Mouse (Mus musculus): ENCODE results near the gene Tmprss6.

The Tmprss6 gene

DNA sequence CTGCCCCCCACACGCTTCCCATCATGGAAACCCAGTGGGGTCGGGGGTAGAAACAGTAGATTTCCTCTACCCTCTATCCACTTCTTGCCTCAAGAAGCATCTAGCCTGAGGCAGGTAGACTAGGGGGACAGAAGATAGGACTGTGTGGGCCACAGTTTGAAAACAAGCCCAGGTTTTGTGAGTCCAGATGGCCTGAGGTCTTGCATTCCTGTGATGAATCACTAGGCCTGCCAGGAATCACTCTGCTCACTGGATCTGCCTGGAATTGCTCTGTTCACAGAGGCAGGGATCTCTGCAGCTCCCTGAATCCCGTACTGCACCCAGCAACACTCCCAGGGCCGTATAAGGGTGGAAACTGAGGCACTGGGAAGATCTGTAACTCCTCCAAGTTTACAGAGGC, 14.9 kb upstream of the Tmprss6 start:
- in situ Hi-C loops (cut with MboI; ENCODE audit: low sequenced_read_pairs) = no loop called here

DNA sequence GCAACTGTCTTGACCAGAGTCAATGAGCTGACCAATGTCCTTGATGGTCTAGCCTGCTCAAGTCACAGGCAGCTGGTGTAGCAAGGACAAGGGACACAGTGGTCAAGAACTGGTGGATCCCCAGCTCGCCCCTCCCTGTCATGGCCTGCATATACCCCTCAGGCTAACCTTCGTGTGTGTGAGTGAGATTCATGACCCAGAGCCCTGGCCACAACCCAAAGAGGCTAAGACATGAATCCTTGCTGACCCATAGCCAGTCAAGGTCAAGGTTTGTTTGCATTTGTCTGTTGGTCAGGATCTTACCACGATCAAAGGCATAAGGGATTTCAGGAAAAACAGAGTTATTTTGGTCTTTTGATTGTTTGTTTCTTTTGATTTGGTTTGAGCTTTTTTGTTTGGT, 14.1 kb upstream of the Tmprss6 start:
- in situ Hi-C loops (cut with MboI; ENCODE audit: low sequenced_read_pairs) = no loop called here

DNA sequence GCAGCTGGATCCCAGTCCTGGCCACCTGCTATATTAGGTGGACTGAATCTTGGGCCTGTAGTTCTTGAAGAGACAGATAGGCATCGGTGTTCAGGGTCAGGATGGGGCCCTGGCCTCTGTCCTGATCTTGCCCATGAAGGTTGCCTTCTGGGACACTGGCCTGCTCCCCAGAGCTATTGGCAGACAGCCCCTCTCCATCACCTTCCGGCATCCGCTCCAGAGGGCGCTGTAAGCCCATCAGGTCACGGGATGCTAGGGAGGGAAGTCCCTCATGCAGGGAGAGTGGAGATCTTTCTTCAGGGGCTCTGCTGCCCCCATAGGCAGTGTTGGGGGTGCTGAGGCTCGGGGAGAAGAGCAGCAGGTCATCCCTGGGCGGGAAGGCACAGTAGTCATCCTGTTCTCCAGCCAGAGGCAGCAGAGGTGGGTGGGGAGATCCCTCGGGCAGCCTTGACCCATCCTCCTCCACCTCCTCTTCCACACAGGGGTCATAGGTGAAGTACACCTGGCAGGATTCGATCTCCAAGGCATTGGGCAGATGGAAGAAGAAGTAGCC, 13.1 kb upstream of the Tmprss6 start:
- in situ Hi-C loops (cut with MboI; ENCODE audit: low sequenced_read_pairs) = no loop called here

DNA sequence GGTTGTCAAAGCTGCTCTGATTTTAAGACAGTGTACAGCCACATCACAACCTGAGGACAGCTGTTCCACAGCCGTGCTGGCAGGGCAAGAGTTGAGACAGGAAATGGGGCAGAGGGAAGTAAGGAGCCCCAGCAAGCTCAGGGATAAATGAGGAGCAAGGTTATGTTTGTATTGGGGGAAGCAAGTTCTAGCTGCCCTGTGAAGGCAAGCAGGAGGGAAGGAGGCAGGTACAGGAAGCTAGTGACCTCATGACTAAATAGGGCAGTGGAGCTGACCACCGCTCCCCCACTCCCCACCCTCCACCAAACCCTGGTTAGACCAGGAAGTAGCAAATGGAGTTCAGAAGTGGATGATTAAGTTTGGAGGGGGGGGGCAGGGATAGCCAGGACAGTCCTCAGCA, 12.6 kb upstream of the Tmprss6 start:
- in situ Hi-C loops (cut with MboI; ENCODE audit: low sequenced_read_pairs) = no loop called here

DNA sequence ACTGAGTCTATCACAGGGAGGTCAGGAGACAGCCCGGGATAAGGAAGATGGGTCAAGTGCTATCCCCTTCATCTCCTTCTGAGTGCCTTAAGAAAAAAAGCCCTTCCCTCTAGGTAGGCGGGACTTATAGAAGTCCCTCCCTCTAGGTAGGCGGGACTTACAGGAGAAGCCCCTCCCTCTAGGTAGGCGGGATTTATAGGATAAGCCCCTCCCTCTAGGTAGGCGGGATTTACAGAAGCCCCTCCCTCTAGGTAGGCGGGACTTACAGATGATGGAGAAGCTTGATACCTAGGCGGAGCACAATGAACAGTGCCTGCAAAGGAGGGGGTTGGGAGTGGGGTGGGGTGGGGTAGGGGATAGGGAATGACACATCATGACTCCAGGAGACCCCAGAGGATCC, 11.7 kb upstream of the Tmprss6 start:
- in situ Hi-C loops (cut with MboI; ENCODE audit: low sequenced_read_pairs) = no loop called here

DNA sequence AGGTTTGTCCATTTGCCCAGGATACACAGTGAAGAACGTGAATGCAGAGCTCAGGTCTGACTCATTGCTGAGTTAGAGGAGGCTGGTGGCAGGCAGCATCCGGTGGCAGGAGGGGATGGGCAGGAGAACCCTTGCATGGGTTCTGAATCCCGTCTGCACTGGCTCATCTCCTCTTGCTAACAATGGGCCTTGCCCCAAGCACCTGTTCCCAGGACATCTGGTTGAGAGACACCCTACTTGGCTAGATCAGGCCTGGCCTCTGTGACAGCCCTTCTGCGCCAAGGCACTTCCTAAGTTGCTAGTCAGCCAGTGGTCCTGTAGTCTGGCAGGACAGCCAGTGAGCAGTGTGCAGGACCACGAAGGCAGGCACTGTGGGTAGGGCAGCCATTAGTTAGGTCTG, 11.0 kb upstream of the Tmprss6 start:
- in situ Hi-C loops (cut with MboI; ENCODE audit: low sequenced_read_pairs) = no loop called here

DNA sequence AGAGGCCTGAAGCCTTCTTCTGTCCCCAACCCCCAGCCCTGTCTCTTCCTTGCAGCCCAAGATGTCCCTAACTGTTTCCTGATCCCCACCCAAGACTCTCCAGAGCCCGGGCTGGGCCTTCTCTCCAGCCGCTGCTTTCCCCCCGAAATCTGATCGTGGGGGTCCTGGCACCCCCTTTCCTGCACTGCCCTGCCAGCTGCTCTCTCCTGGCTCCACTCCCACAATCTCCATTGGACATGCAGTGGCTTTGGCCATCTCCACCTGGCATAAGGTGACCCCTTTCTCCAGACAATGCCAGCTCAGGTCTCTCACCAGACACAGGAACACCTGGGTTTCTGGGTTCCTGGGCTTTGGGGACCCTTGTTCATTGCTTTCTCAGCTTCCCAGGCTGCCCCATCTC, 9.6 kb upstream of the Tmprss6 start:
- in situ Hi-C loops (cut with MboI; ENCODE audit: low sequenced_read_pairs) = no loop called here

DNA sequence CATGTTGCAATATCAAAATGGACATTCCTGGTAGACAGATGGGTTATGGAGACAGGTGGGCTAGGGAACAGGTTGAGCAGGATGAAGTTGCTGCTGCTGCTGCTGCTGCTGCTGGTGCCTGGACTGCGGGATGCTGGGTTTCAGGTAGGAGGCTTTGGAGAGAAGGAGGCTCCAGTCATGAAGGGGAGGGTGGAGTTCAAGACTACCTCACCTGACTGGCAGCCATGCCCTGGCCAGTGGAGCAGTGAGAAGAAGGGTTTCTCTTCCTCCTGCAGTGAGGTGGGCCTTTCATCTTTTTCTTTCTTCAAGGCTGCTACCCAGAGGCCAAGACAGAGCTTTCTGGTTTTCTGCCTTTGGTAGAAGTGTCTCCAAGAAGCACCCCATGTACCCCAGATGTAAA, 8.4 kb upstream of the Tmprss6 start:
- in situ Hi-C loops (cut with MboI; ENCODE audit: low sequenced_read_pairs) = no loop called here

DNA sequence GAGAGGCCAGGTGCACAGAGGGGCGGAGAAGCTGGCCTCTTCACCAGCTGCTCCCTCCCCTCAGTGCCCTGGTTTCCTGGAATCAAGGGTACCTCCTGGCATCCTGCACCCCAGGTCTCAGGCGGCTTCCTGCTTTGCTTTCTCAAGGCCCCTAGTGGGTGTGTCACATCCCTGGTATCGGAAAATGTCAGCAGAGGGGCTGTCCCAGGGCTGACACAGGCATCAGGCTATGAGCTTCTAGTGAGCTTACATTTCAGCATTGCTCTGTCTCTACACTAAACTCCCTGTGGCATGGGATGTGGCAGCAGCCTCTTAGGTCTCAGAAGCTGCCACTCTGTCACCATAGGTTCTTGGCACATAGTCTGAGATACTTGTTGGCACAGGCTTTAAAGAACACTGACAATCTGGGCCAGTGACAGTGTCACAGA, 7.2 kb upstream of the Tmprss6 start:
- in situ Hi-C loops (cut with MboI; ENCODE audit: low sequenced_read_pairs) = no loop called here

DNA sequence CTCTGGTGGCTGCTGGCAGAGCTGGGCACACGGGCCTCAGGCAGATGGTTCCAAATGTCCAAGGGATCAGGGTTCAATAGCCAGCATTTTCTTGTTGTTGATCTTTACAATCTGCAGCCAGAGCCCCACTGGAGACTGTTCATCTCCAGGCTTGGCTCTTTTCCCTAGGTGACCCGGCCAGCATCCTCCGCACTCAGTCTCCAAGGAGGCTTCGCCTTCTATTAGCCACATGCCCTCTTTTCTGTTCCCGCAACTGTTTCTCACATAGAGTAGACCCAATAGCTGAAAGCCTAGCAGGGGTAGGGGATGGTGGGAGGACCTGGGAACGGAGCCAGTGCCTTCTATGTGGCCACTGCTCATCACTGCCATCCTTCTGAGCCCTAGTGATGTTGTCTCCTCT, 5.0 kb upstream of the Tmprss6 start:
- in situ Hi-C loops (cut with MboI; ENCODE audit: low sequenced_read_pairs) = no loop called here

DNA sequence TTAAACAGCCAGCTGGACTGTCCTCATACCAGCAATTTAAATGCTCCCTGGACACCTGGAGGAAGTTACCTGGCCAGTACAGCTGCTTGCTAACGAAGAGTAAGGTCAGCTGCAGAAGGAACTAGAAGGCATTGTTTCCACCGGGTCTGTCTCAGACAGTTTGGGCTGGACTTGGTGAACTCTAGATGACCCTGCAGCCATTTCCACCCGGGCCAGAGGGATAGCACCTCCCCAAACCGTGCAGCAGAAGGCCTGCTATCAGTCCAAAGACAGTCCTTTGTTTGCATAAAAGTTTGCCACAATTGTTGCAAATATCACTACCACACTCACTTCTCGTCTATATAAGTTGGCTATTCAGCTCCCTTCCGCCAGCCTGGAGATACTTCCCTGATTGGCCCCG, 3.5 kb upstream of the Tmprss6 start:
- in situ Hi-C loops (cut with MboI; ENCODE audit: low sequenced_read_pairs) = no loop called here

DNA sequence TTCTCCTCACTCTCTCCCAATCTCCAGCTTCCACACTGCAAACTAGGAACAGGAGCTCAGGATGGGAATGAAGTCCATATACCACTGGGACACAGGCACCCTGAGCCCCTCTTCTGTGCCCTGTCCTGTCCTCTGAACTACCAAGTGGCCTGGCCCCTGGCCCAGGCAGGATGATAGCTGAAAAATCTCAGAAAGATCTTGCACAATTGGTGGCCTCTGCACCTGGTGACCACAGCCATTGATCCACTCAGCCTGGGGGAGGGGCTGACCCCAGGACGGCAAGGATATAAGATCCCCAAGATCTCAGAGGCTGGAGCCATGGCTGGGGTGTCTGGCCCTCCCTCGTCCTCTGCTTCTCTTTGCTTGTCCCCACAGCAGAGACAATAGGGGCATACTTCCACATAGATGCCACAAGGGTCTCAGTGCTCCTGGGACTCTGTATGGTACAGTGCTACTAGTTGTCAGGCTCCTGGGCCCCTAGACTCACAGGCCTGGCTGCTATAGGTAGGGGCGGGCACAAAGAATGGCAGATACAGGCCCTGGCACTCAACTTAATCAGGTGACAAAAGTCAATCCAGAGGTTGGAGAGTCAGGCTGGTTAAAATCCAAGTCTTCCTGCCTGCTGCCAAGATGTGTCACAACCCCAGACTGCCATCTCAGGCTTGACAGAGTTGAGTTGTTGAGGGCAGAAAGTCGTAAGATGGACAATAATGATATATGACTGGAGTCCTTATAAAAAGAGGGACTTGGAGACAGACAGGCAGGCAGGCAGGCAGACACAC, 2.3 kb upstream of the Tmprss6 start:
- in situ Hi-C loops (cut with MboI; ENCODE audit: low sequenced_read_pairs) = no loop called here

DNA sequence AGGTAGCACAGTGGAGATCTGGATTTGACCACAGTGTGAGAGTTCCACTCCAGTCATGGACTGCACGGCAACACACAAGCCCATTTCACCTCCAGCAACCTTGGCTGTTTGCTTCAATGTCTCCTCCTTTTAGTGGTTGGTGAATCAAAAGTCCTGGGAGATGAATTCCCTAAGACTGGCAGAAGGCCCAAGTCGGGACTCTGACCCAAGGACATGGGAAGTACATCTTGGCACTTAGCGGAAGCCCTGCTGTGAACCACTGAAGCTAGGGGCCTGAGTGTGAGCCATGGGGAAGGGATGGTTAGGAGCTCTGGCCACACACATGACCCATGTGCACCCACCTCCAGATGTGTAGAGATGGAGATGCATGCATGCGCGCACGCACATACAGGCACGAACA, 864 bp downstream of the Tmprss6 start:
- in situ Hi-C loops (cut with MboI; ENCODE audit: low sequenced_read_pairs) = no loop called here

DNA sequence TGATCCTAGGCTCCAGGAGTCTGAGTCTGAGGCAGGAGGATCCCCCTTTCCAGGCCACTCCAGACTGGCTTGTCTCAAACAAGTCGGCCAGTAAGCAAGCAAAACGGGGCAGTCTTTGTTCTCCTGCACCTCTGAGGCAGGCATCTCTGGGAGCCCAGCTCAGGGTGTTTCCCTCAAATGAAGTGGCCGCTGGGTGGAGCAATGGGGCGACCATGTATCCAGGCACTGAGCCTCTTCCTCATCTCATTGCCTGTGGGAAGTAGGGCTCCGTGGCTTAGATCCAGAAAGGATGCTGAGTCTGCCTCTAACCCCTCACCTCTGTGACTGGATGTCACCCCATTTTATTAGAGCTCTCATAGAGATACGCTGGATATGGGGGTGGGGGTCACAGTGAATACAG, 1.6 kb downstream of the Tmprss6 start:
- in situ Hi-C loops (cut with MboI; ENCODE audit: low sequenced_read_pairs) = no loop called here

DNA sequence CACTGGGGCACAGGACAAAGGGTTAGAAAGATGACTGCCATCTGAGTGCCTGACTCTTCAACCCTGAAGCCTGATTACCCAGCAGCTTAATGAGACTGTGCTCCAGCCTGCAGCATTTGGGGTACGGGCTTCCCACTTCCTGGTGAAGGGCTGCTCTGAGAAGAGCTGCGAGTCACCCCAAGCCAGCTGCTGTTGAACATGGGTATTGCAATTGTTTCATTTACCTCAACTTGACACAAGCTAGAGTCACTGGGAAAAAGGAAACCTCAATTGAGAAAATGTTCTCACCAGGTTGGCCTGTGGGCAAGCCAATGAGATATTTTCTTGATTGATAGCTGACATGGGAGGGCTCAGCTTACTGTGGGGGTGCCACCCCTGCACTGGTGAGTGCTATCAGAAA, 5.5 kb downstream of the Tmprss6 start:
- in situ Hi-C loops (cut with MboI; ENCODE audit: low sequenced_read_pairs) = no loop called here

DNA sequence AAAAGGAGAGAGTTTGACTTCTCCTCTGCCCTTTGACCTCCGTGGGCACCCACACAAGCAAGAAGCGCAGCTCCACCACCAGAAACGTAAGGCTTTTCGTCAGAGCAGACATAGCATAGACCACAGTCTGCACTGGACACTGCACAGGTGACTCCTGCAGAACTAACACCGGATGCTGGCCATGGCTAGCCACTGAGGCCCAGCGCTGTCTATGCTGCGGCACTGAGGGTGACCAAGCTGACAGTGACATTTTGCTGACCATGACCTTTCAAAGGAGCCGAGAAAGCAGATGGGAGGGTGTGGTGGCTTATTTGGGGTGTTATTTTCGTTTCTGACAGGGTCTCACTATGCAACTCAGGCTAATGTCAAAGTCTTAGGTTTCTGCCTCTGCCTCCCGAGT, 11.2 kb downstream of the Tmprss6 start:
- in situ Hi-C loops (cut with MboI; ENCODE audit: low sequenced_read_pairs) = no loop called here

DNA sequence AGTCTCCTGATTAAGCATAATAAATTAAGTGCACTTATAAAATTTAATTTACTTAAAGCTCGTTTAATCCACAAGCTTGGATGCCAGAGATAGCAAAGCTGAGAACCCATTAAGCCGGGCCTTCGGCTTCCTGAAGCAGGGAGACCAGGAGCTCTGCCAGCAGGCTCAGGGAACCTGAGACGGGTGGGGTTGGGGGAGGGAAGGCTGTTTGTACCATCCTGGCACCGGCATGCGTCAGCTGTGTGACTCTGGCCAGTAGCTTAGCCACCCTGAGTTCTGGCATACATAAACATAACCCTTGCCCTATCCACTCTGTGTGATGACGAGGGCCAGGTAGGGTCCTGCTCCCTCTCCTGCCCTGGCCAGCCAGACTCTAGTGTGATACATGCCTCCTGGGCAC, 12.4 kb downstream of the Tmprss6 start:
- in situ Hi-C loops (cut with MboI; ENCODE audit: low sequenced_read_pairs) = no loop called here

DNA sequence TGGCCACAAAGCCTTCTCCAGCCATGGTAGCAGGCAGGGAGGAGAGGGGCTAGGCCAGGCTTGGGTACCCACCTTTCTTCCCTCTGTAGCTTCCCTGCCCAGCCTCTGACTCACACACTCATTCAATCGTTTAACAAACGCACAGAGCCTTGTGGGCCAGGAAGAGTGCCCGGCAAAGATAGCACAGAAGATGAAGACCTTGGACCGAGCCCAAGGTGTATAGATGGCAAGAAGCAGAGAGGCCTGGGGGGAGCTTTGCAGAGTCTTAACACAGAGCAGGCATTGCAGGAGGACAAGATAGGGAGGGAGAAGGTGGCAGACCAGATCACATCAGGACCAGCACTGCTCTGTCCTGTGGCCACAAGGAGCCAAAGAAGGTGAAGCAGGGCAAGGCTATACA, 13.3 kb downstream of the Tmprss6 start:
- in situ Hi-C loops (cut with MboI; ENCODE audit: low sequenced_read_pairs) = no loop called here

DNA sequence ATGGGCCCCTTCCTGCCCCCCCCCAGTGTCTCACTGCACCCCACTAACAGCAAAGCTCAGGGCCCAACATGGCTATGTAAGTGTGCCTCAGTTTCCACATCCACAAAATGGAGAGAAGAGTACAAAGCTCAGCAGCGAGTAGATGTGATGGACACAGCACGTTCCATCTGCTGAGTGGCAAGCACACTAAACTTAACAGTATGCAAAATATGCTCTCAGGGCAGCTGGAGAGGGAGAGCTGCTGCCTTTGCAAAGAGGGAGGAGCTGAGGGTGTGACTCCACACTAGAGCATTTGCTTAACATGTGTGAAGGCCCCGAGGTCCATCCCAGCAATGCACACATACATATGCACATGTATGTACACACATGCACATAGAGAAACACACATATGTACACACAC, 15.5 kb downstream of the Tmprss6 start:
- in situ Hi-C loops (cut with MboI; ENCODE audit: low sequenced_read_pairs) = no loop called here

DNA sequence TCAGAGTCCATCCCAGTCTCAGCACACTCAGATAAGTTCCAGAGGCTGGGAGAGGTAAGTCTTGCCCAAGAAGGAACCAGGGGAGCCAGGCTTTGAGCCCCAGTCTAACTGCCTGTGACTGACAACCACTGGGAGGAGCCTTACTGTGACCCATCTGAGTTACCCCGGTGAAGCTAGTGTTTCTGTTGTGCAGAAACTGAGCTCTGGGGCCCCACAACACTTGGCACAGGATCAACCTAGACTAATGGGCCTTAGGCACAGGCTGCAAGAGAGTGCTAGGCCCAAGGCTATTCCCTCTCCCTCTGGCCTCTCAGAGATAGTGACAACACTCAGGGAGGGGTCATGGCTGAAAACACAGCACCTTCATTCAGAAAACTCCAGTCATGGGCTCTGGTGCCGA, 17.2 kb downstream of the Tmprss6 start:
- in situ Hi-C loops (cut with MboI; ENCODE audit: low sequenced_read_pairs) = no loop called here

DNA sequence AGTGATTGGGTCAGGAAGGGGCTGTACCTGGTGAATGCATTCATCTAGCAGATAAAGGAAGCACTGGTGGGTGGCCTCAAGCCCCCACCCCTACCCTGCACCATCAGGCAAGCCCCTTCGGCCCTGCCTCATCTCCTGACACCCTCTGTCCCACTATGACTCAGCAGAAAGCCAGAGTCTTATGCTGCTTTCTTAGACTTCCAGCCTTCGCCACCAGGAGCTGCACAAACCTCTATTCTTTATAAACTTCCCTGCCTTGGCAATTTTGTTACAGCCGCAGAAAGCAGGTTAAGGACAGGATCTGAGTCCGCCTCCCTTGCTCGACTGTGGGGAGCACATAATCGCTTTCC, 18.0 kb downstream of the Tmprss6 start:
- in situ Hi-C loops (cut with MboI; ENCODE audit: low sequenced_read_pairs) = no loop called here

DNA sequence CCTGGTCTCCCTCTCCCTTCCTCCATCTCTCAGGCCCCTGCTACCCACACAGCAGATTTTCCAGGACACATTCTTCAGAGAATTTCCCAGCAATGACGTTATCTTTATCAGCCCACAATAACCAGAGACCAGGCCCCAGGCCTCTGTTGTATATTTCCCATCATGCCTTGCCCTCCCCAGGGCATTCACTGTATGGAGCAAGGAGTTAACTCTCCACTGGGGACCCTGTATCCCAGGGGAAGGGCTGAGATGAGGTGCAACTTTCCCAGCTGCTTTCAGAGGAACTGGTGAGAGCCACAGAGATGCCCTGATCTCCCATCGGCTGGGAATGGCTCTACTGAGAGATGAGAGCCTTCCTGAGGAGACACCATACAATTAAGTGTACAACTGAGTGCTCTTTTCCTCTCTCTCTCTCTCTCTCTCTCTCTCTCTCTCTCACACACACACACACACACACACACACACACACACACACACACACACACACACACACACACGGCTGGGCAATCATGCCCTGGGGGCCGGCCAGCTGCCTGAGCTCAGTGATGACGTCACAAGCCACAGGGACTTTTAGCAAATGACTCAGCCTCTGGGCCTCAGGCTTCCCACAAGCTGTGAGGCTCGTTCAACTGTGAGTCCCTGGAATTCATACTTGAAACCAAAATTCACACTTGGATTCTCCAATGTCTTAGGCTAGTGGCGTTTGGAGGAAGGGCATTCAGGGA, 18.6 kb downstream of the Tmprss6 start:
- in situ Hi-C loops (cut with MboI; ENCODE audit: low sequenced_read_pairs) = loop anchor here (5.0 kb wide), 1 partner anchor 87 kb away; no protein-coding TSS in a partner anchor
